Mouse (Mus musculus): ENCODE results near the gene Cdc7. TPM values are rescaled to one million over a fixed set of nuclear protein-coding genes. Genes with fewer than 3 reads are reported as not detected.

Cdc7 gene
- polyA plus RNA-seq (2015; fragmentation: Nextera tagmentation; extraction: Ambion mirVana) = 37.9 and 40.5 TPM in 2 replicates

DNA sequence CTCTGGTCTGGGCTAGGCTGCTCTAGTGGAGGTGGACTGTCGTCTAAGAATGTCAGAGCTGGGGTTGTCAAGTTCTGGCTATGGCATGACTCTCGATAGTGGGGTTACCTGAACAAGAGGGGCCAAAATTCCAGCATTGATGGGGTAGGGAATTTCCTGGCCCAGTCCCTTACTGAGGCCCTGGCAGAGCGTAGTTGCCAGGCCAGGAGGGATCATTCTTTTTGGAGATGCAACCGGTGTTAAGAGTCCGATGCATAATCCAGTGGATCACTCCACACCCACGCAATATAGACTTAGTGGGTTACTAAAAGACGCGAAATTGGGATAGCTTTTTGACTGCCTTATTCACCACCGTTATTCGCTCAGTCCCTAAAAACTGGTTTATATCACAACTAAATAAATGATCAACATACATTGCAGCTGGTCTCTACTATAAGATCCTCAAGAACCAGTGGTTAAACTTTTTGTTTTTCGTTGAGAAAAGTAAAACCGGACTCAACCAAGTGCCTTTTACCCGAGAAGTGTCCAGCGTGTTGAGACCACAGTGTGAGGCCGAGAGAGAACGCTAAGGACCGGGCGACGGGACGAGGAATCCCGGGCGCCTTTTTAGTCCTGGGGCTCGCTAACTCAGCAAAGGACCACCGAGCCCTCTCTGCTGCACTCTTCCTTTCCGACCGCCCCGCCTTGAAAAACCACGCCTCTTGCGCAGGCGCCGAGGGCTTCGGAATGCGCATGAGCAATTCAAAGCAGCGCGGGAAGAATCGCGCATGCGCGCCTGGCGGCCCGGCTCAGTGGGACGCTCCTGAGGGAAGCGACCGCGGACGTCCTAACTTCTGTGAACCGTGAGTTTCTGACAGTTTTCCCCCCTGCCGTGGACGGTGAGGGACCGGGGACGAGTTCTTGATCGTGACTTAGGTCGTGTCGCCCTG, at the start of gene Cdc7:
Gene Cdc7, plus strand, starts transcription at position 739 of the 929 bp plus-strand sequence.
- Histone ChIP-seq H3K9ac (peak within 1 kb of the TSS; percentile 83), H3K27me3 (no peaks in the 10 kb centered on the region), H3K4me2 (peak within 1 kb of the TSS; percentile 78), H3K9me3 (no peaks in the 10 kb centered on the region), H3K27ac (replicated peaks) (peak within 1 kb of the TSS; percentile 84), H3K4me3 (peak within 1 kb of the TSS; percentile 82), H3K4me1 (replicated peaks) (peaks cover 13% of the 10 kb centered on the region), H3K36me3 (0 out of 2 replicates have a peak, but pooled peaks cover 3% of the 10 kb centered on the region)
- WGBS = 7% methylated on average over 54 of the region's 54 CpGs
- peak; percentile 95 for ATAC-seq (ENCODE audit: low read depth)

DNA sequence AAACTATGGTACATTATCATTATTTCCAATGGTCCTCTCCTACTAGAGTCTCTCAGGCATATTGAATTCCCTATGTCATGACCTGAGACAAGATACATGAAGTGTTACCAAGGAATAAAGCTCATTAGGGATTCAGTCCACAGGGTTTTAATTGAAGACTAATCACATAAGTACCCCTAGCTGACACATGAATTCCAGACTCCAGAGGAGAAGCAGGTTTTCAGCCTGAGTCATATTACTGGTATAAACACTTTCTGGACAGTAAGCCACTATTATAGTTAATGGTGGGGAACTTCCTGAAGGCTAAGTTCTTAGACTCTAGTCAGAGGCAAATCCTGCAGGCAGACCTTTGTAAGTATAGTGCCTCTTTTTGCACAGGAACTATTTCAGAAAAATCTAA, 44.8 kb upstream of the Cdc7 start:
- H3K36me3 ChIP-seq = 0 out of 2 replicates have a peak, but pooled peaks cover 2% of the 10 kb centered on the region
- no peak overlapping the region for H3K4me2 ChIP-seq
- ATAC-seq (ENCODE audit: low read depth) = no peak
- no peaks in the 10 kb centered on the region for H3K27me3 ChIP-seq
- H3K9ac ChIP-seq = no peak overlapping the region
- H3K4me1 ChIP-seq (replicated peaks) = no peaks in the 10 kb centered on the region
- no peak overlapping the region for H3K4me3 ChIP-seq
- H3K9me3 ChIP-seq = no peaks in the 10 kb centered on the region
- H3K27ac ChIP-seq (replicated peaks) = no peak overlapping the region

DNA sequence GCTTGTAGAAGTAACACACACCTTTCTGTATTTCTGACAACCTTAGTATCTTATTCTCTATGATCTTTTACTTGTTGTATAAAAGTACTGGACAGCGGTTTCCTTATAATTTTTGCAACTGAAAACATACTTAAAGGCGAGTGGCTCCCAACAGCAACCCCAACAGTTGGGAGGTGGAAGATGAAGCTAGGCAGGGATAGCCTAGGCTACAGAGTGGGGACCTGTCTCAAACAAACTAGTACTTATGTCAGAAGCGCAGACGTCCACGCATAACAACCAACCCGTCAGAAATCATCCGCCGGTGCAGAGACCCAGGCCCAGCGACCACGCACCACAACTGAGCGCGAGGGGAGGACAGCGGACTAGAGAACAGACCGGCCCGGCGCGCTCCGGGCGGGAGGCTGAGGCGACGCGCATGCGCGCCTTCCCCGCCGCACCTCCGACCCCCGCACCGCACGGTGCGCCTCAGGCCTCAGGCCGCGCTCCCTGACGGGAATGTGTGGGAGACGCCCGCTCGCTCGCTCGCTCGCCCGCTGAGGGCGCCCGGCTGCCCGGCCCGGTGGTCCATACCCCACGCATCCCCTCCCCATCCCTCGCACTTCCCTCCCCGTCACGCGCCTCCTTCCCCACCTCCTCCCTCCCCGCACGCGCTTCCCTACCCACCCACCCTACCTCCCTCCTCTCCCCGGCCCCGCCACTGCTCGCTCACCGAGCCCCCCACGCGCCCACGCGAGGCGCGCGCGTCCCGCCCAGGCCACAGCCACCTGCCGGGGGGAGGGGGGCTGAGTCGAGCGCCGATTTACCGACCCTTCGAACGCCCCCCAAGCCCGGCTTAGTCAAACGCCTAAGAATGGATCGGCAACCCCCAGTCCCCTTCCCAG, 38.4 kb upstream of the Cdc7 start, which contains the start of gene Hfm1:
Gene Hfm1, minus strand, starts transcription at position 834 of the 881 bp plus-strand sequence.
- Histone ChIP-seq H3K9ac (peak within 1 kb of the TSS; percentile 83), H3K4me1 (replicated peaks) (peaks cover 11% of the 10 kb centered on the region; the same call in 1 of the 2 replicates), H3K27ac (replicated peaks) (peak within 1 kb of the TSS; percentile 89), H3K36me3 (0 out of 2 replicates have a peak, but pooled peaks cover 2% of the 10 kb centered on the region), H3K9me3 (no peaks in the 10 kb centered on the region), H3K27me3 (no peaks in the 10 kb centered on the region), H3K4me3 (peak within 1 kb of the TSS; percentile 53), H3K4me2 (peak within 1 kb of the TSS; percentile 61)
- 1% methylated on average over 64 of the region's 76 CpGs for WGBS
- ATAC-seq (ENCODE audit: low read depth) = peak; percentile 99

DNA sequence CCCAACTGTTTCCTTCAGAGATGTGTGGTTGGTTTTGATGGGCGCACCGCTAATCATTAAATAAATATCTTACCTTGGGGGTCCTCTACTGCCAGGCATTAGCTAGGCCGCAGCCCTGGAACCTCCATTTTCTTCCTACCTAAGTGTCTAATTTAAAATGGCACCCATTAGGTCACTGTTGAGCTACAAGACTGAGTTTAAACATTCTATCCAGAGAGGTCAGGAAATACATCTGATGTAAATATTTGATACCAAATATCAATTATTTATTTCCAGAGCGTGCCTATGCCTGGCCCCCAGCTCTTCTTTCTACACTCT, 37.8 kb upstream of the Cdc7 start:
- Histone ChIP-seq H3K9me3 (no peaks in the 10 kb centered on the region), H3K4me3 (peak overlapping the region; percentile 53), H3K27me3 (no peaks in the 10 kb centered on the region), H3K36me3 (0 out of 2 replicates have a peak, but pooled peaks cover 2% of the 10 kb centered on the region), H3K27ac (replicated peaks) (peak overlapping the region; percentile 89), H3K9ac (peak overlapping the region; percentile 83), H3K4me2 (peak overlapping the region; percentile 61), H3K4me1 (replicated peaks) (peaks cover 11% of the 10 kb centered on the region; the same call in 1 of the 2 replicates)
- no peak for ATAC-seq (ENCODE audit: low read depth)
- 19% methylated on average over 4 of the region's 4 CpGs for WGBS

DNA sequence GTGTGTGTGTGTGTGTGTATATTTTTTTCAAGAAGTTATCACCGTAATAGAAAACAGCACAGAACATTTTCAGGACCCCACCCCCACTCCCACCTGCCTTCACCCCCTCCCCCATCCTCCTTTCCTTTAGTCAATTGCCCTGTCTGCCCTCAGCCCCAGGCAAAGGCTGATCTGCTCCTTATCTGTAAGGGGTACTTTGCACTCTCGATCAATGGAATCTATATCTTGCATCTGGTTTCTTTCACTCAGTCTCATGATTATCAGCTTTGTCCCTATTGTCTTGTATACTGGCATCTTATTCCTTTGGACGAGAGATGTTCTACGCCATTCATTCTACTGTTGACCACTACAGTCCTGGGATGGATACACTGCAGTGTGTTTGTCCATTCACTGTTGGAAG, 36.1 kb upstream of the Cdc7 start:
- ATAC-seq (ENCODE audit: low read depth) = no peak
- H3K9me3 ChIP-seq = no peaks in the 10 kb centered on the region
- no peak overlapping the region for H3K9ac ChIP-seq
- no peak overlapping the region for H3K27ac ChIP-seq (replicated peaks)
- peaks cover 11% of the 10 kb centered on the region; the same call in 1 of the 2 replicates for H3K4me1 ChIP-seq (replicated peaks)
- WGBS = 83% methylated on average over 4 of the region's 4 CpGs
- H3K4me2 ChIP-seq = no peak overlapping the region
- H3K36me3 ChIP-seq = no peaks in the 10 kb centered on the region
- H3K27me3 ChIP-seq = no peaks in the 10 kb centered on the region
- H3K4me3 ChIP-seq = no peak overlapping the region

DNA sequence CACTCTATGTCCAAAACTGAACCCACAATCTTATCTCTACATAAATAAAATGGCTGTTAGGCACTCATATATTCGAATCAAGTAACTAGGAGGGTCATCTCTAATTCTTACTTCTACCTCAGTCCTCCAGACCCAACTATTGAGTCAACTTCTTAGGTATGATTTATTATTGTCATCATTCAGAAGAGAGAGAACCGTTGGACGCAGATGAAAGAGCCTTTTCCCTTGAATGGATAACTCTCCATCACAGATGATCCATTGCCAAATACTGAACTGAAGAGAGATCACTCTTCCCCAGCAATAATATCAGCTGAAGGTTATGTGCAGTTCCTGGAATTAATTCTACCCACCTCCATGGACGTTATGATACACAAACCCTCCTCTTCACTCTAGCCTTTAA, 17.8 kb upstream of the Cdc7 start:
- no peak overlapping the region for H3K4me2 ChIP-seq
- H3K9me3 ChIP-seq = no peaks in the 10 kb centered on the region
- ATAC-seq (ENCODE audit: low read depth) = no peak
- H3K4me1 ChIP-seq (replicated peaks) = no peaks in the 10 kb centered on the region
- H3K9ac ChIP-seq = no peak overlapping the region
- H3K36me3 ChIP-seq = no peaks in the 10 kb centered on the region
- 85% methylated on average over 4 of the region's 4 CpGs for WGBS
- H3K27ac ChIP-seq (replicated peaks) = no peak overlapping the region
- H3K27me3 ChIP-seq = no peaks in the 10 kb centered on the region
- H3K4me3 ChIP-seq = no peak overlapping the region

DNA sequence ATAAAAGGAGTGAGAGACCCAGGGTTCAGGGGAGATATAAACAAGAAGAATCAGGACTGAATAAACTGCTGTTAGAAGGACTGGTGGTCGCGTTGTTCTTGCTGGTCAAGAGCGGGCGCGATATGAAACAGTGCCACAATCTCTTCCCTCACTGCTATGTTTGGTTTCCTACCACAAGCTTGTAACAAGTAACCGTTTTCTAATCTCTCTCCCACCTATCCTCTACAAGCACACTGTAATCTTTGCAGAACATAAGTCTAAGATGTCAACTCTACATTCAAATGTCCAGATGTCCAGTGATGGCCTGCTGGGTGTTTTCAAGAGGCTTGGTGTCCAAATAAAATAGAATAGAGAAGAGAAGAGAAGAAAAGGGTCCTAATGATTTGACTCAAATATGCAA, 15.4 kb upstream of the Cdc7 start:
- 87% methylated on average over 6 of the region's 6 CpGs for WGBS
- no peak overlapping the region for H3K9ac ChIP-seq
- H3K27me3 ChIP-seq = no peaks in the 10 kb centered on the region
- H3K9me3 ChIP-seq = no peaks in the 10 kb centered on the region
- H3K4me3 ChIP-seq = no peak overlapping the region
- no peak for ATAC-seq (ENCODE audit: low read depth)
- no peak overlapping the region for H3K27ac ChIP-seq (replicated peaks)
- H3K36me3 ChIP-seq = no peaks in the 10 kb centered on the region
- H3K4me1 ChIP-seq (replicated peaks) = no peaks in the 10 kb centered on the region
- no peak overlapping the region for H3K4me2 ChIP-seq

DNA sequence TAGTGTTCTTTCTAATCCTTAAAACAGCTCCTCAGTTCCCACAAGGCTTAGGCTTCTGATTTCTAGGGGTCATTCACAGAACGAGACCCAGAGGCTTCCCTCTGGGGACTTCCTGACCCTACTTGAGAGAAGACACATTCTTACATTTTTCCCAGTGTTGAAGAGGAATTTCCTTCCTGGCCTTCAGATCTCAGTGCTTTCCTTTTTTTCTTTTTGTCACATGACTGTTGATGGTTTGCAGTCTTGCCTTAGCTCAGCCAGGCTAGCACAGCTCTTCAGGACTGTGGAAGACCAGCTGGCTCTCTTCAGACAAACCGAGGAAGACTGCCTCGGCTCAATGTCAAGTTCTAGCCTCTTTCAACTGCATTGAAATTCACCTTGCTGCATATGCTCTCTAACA, 7.7 kb upstream of the Cdc7 start:
- Histone ChIP-seq H3K27ac (replicated peaks) (no peak overlapping the region), H3K9me3 (peaks cover 6% of the 10 kb centered on the region; the same call in 1 of the 2 replicates), H3K9ac (no peak overlapping the region), H3K36me3 (no peaks in the 10 kb centered on the region), H3K27me3 (no peaks in the 10 kb centered on the region), H3K4me1 (replicated peaks) (no peaks in the 10 kb centered on the region), H3K4me3 (no peak overlapping the region), H3K4me2 (no peak overlapping the region)
- WGBS = 74% methylated on average over 3 of the region's 3 CpGs
- no peak for ATAC-seq (ENCODE audit: low read depth)

DNA sequence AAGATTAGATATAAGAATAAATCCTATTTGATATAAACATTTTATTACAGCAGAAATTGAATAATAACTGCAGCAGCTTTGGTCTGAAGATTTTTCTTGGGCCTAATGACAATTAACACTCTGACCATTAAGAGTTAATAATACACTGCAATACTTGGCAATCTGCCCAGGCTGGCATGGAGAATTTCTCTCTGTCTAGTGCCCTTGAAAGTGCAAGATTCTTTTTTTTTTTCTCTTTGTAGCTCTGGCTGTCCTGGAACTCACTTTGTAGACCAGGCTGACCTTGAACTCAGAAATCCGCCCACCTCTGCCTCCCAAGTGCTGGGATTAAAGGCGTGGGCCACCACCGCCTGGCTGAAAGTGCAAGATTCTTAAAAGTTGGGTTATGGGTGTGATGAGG, 5.1 kb upstream of the Cdc7 start:
- no peak overlapping the region for H3K27ac ChIP-seq (replicated peaks)
- no peaks in the 10 kb centered on the region for H3K27me3 ChIP-seq
- 83% methylated on average over 3 of the region's 3 CpGs for WGBS
- peaks cover 5% of the 10 kb centered on the region; the same call in 1 of the 2 replicates for H3K4me1 ChIP-seq (replicated peaks)
- no peak overlapping the region for H3K9ac ChIP-seq
- no peak for ATAC-seq (ENCODE audit: low read depth)
- peaks cover 4% of the 10 kb centered on the region; the same call in 1 of the 2 replicates for H3K9me3 ChIP-seq
- H3K4me2 ChIP-seq = no peak overlapping the region
- no peak overlapping the region for H3K4me3 ChIP-seq
- no peaks in the 10 kb centered on the region for H3K36me3 ChIP-seq

DNA sequence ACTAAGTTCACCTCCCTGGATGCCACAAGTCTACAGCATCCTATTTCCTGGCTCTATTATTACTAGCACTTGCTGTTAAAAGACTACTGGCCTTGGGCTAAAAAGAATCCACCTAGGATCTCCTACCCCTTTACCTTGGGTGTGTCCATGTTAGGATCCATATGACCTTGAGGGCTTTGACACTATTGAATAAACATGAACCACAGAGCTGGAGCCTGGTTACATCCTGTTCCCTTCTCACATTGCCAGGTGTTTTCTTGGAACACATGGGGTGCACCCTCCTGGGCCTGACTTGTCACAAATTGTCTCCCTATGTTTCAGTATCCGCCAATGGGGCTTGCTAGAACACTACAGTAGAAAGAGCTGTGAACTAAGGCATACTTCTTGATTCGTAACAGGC, 3.7 kb upstream of the Cdc7 start:
- WGBS = 90% methylated on average over 2 of the region's 2 CpGs
- Histone ChIP-seq H3K4me3 (no peak overlapping the region), H3K27ac (replicated peaks) (no peak overlapping the region), H3K9ac (no peak overlapping the region), H3K4me1 (replicated peaks) (peaks cover 12% of the 10 kb centered on the region), H3K36me3 (no peaks in the 10 kb centered on the region), H3K4me2 (no peak overlapping the region), H3K27me3 (no peaks in the 10 kb centered on the region), H3K9me3 (no peaks in the 10 kb centered on the region)
- no peak for ATAC-seq (ENCODE audit: low read depth)

DNA sequence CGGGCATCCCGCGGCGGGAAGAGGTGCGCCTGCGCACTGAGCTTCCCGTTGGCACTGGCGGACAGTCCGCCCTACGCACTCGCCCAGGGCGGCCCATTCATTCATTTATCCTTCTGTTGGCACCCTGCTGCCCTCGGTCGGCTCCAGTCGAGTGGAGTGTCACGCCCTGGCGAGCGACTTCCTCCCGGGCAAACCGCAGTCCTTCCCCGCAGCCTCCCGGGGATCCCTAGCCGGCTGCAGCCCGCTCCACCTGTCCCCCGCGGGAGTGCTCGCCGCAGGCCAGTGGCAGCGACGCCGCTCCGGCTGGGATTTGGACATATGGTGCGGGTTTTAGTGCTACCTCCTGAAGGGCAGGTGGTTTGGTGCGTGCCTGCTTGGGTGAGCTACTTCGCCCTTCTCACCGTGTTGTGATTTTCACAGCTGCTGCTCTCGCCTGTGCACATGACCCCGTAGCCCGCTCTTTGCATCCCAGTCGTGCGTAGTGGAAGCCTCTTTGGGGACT, 442 bp downstream of the Cdc7 start:
- Histone ChIP-seq H3K27me3 (no peaks in the 10 kb centered on the region), H3K4me3 (peak overlapping the region; percentile 82), H3K27ac (replicated peaks) (peak overlapping the region; percentile 84), H3K9ac (peak overlapping the region; percentile 83), H3K9me3 (no peaks in the 10 kb centered on the region), H3K36me3 (peaks cover 9% of the 10 kb centered on the region), H3K4me2 (peak overlapping the region; percentile 78), H3K4me1 (replicated peaks) (peaks cover 13% of the 10 kb centered on the region)
- ATAC-seq (ENCODE audit: low read depth) = peak; percentile 89
- under 1% methylated on average over 41 of the region's 41 CpGs for WGBS

DNA sequence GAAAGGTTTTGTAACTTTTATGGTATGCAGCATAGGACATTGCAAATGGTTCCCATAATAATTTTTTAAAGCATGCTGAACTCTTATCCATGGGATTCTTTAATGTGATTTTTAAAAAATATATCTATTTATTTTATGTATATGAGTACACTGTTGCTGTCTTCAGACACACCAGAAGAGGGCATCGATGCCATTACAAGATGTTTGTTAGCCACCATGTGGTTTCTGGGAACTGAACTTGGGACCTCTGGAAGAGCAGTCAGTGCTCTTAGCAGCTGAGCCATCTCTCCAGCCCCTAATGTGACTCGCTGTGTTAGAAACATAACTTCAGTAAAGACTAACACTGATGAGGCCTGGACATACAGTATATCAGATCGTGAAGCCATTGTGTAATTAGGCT, 2.3 kb downstream of the Cdc7 start:
- Histone ChIP-seq H3K36me3 (peaks cover 26% of the 10 kb centered on the region), H3K4me2 (no peak overlapping the region), H3K9me3 (no peaks in the 10 kb centered on the region), H3K4me1 (replicated peaks) (peaks cover 13% of the 10 kb centered on the region), H3K27ac (replicated peaks) (no peak overlapping the region), H3K9ac (no peak overlapping the region), H3K27me3 (no peaks in the 10 kb centered on the region), H3K4me3 (no peak overlapping the region)
- 95% methylated on average over 3 of the region's 3 CpGs for WGBS
- ATAC-seq (ENCODE audit: low read depth) = no peak

Data from neural tube, embryonic 13.5 days (tissue).